Mouse (Mus musculus) cortical plate, adult 2 months (tissue): ENCODE measurements around the gene Slc41a2. TPM values are rescaled to one million over a fixed set of nuclear protein-coding genes. Genes with fewer than 3 reads are reported as not detected.

Experiments
- H3K27ac ChIP-seq: fragments of 200-500 bp; 2 replicates; pipeline ENCODE4 v1.5.1; 2012; ENCODE audit warnings: low read length, control low read depth, inconsistent platforms; ENCODE audit not compliant: insufficient read depth
- H3K4me1 ChIP-seq: fragments of 200-500 bp; 2 replicates; pipeline ENCODE4 v1.6.1; 2011; ENCODE audit warnings: low read length; ENCODE audit not compliant: control insufficient read depth, insufficient read depth
- H3K4me3 ChIP-seq: fragments of 200-500 bp; 2 replicates; pipeline ENCODE4 v1.5.1; 2011; ENCODE audit warnings: mild to moderate bottlenecking, low read length, control low read depth; ENCODE audit not compliant: insufficient read depth
- CTCF ChIP-seq: fragments of 200-500 bp; IDR thresholded peaks from 2 replicates; pipeline ENCODE4 v1.5.1; 2011; ENCODE audit warnings: mild to moderate bottlenecking, control low read depth, low read length; ENCODE audit not compliant: insufficient read depth; ENCODE audit errors: extremely low read depth
- POLR2A ChIP-seq: fragments of 200-500 bp; IDR thresholded peaks from 2 replicates; pipeline ENCODE4 v1.6.1; 2011; ENCODE audit warnings: mild to moderate bottlenecking, low read length, control low read depth; ENCODE audit not compliant: insufficient read depth; ENCODE audit errors: extremely low read depth
- polyA plus RNA-seq: library from polyadenylated mRNA; depleted of rRNA; stranded (reverse); fragments of >200 nt; gene quantifications from 2 replicates; pipeline ENCODE4 v1.2.3, GENCODE M21; 2012

The Slc41a2 gene
- polyA plus RNA-seq, 1 experiment: 11.1 TPM

- Histone ChIP-seq H3K27ac (no peak overlapping the region), H3K4me1 (no peaks in the 10 kb centered on the region), H3K4me3 (no peak overlapping the region)
- TF ChIP-seq CTCF (no peak), POLR2A (no peak)
Measured at GRCm38 (mm10) chr10:83245720-83246119, 92.0 kb downstream of the Slc41a2 start.

- no peak for TF ChIP-seq CTCF
- no peak for TF ChIP-seq POLR2A
- Histone ChIP-seq H3K27ac (no peak overlapping the region), H3K4me3 (no peak overlapping the region), H3K4me1 (no peaks in the 10 kb centered on the region)
Measured at GRCm38 (mm10) chr10:83244131-83244530, 93.6 kb downstream of the Slc41a2 start.

- no peak overlapping the region for H3K27ac ChIP-seq
- no peaks in the 10 kb centered on the region for H3K4me1 ChIP-seq
- H3K4me3 ChIP-seq: no peak overlapping the region
- no peak for TF ChIP-seq POLR2A
- TF ChIP-seq CTCF: no peak
Measured at GRCm38 (mm10) chr10:83242106-83242686, 95.5 kb downstream of the Slc41a2 start.

- H3K27ac ChIP-seq: no peak overlapping the region
- TF ChIP-seq CTCF (no peak), POLR2A (no peak)
- H3K4me3 ChIP-seq: no peak overlapping the region
- peaks cover 2% of the 10 kb centered on the region; the same call in 1 of the 2 replicates for H3K4me1 ChIP-seq
Measured at GRCm38 (mm10) chr10:83234391-83234790, 103.3 kb downstream of the Slc41a2 start.

GRCm38 (mm10) chr10:83233967-83234366 is 103.7 kb downstream of the Slc41a2 start:
- no peak for TF ChIP-seq CTCF
- TF ChIP-seq POLR2A: no peak
- H3K4me3 ChIP-seq: no peak overlapping the region
- H3K27ac ChIP-seq: no peak overlapping the region
- H3K4me1 ChIP-seq: peaks cover 2% of the 10 kb centered on the region; the same call in 1 of the 2 replicates

- Histone ChIP-seq H3K4me3 (no peak overlapping the region), H3K4me1 (no peaks in the 10 kb centered on the region), H3K27ac (no peak overlapping the region)
- TF ChIP-seq CTCF (no peak), POLR2A (no peak)
Measured at GRCm38 (mm10) chr10:83228626-83229025, 109.1 kb downstream of the Slc41a2 start.

GRCm38 (mm10) chr10:83224999-83225398 is 112.7 kb downstream of the Slc41a2 start:
- no peak for TF ChIP-seq POLR2A
- TF ChIP-seq CTCF: peak; percentile 52; the same call in 1 of the 2 replicates
- no peaks in the 10 kb centered on the region for H3K4me1 ChIP-seq
- no peak overlapping the region for H3K4me3 ChIP-seq
- H3K27ac ChIP-seq: no peak overlapping the region

- no peak overlapping the region for H3K27ac ChIP-seq
- TF ChIP-seq CTCF: no peak
- H3K4me1 ChIP-seq: no peaks in the 10 kb centered on the region
- H3K4me3 ChIP-seq: no peak overlapping the region
Measured at GRCm38 (mm10) chr10:83220847-83221246, 116.8 kb downstream of the Slc41a2 start.

GRCm38 (mm10) chr10:83220217-83220616 is 117.5 kb downstream of the Slc41a2 start:
- Histone ChIP-seq H3K27ac (no peak overlapping the region), H3K4me3 (no peak overlapping the region), H3K4me1 (no peaks in the 10 kb centered on the region)
- TF ChIP-seq CTCF (no peak), POLR2A (no peak)

GRCm38 (mm10) chr10:83219729-83220128 is 118.0 kb downstream of the Slc41a2 start:
- H3K4me3 ChIP-seq: no peak overlapping the region
- no peak overlapping the region for H3K27ac ChIP-seq
- H3K4me1 ChIP-seq: no peaks in the 10 kb centered on the region
- TF ChIP-seq POLR2A (no peak), CTCF (peak; percentile 67)
